Mouse (Mus musculus) urinary bladder, postnatal 25 days (tissue): ENCODE results near the gene Pnpla2.
A peak's percentile ranks its signal among the peaks of the same experiment; 100 is the strongest.
"Not testable (repeated sequence)": the region's sequence is repeated elsewhere in the genome, so short reads cannot be mapped to it uniquely, and the experiment has no call there.

Experiments used
- DNase-seq: peaks from one replicate; pipeline ENCODE4 v3.0.0; 2022; ENCODE audit warnings: low spot score

Pnpla2 gene

DNA sequence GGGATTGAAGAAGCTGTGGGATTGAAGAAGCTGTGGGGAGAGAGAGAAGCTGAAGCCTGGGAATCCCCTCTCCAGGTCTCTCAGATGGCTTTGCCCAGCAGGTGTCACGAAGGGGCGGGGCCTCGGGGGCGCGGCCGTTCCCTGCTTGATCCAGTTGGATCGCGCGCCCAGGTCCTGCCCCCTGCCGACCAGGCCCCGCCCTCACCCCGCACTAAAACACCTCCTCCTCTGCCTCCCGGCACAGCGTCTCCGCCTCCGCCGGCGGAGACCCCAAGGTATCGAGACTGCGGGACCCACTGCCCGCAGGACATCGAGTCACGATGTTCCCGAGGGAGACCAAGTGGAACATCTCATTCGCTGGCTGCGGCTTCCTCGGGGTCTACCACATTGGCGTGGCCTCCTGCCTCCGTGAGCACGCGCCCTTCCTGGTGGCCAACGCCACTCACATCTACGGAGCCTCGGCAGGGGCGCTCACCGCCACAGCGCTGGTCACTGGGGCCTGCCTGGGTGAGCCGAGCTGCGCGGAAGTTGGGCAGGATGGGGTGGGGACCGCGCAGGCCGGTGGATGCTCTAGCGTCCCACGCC is at the start of gene Pnpla2:
TSS of gene Pnpla2 (plus strand) at position 232 of the 585 bp plus-strand sequence.
- peak; percentile 93 for DNase-seq

DNA sequence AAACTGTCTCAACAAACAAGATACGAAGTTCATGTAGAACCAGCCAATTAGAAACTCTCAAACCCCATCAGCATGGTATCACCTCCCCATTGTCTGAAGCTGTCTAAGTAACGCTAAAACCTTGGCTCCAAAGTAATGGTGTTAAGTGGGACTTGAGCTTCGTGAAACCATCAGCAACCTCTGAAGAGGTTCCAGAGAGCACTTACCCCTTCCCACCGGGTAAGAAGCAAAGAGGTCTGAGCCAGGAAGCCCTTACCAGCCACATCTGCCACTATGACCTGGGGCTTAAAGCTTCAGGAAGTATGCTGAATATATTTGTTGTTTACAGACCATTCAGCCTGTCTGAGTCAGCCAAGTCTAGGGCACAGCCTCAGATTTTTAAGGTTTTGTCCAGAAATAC is 49.5 kb upstream of the Pnpla2 start:
- DNase-seq: no peak

DNA sequence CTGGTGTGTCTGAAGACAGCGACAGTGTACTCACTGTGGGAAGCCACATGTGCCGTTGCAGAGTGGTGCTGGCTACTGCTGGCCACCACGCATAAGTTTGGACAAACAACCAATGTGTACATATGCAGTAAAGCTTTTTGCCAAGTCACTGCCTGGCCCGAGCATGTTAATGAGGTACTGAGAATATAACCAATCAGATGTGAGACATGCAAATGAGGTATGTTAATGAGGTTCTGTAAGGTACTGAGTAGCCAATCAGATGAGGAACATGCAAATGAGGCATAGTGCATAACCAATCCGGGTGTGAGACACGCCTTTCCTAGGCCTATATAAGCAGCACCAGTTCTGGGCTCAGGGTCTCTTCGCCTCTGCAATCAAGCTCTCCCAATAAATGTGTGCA is 47.3 kb upstream of the Pnpla2 start:
- DNase-seq: not testable (repeated sequence)

DNA sequence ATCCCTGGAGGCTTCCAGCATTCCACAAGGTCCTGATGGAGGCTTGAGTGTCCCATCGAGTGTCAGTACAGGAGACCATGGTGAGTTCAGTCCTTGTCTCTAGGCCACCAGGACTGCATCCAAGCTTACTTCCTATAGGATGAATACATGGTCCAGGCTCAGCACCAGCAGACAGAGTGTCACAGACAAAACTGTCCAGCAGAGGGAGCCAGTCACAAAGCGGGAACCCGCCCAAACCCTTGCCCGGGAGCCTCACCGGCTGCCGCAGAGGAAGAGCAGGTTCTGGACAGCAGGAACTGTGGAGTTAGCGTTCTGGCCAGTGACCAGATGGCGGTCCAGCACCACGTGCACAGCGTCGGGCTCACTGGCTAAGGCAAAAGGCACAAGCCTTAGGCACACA is 46.2 kb upstream of the Pnpla2 start:
- peak; percentile 87 for DNase-seq

DNA sequence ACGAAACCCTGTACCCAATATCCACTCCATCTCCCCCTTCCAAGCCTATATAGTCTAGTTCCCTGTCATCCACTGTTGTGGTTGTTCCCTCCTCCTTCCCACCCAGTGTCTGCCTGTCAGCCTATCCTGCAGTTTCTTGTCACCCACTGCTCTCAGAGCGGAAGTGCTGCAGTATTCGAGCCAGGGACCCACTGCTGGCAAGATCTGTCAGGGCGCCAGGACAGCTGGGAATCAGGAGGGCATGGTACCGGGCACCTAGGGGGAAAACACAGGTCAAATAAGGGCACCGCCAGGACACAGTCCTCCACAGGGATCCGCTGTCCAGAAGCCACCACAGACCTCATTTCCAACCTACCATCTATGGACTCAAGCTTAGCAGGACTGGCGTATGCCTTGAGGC is 44.4 kb upstream of the Pnpla2 start:
- no peak for DNase-seq

DNA sequence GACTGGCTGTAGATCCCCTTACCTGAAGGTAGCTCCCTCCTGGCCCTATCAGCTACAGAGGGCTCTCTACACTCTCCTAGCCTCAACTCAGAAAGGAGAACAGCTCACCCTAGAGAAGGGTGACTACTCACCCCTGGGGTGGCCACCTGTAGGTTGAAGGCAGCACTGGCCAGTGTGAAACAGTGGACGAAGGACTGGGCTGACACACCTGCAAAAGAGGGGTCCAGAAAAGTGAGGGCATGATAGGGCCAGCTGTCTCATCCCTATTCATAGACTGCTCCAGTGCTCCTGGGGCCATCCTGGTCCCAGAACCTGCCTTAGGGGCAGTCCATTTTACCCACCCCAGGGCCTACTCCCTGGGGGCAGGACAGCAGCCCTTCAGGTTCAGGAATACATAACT is 43.3 kb upstream of the Pnpla2 start:
- DNase-seq: no peak

DNA sequence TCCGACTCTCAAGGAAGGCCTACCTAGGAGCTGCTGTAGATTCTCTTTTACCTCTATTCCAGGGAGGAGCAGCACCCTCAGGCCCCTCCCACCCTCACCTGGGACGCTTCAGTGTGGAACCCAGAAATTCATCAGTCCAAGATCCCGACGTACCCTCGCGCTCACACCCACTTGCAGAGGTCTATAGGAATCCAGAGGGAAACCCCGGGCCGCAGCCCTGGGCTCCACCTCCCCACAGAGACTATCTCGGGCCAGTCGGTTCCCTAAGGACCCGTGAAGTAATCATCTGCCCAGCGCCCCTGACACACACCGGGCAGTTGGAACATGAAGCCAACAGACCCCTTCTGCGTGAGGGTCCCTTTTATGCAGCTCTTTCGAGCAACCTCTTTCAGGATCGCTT is 41.7 kb upstream of the Pnpla2 start:
- no peak for DNase-seq

DNA sequence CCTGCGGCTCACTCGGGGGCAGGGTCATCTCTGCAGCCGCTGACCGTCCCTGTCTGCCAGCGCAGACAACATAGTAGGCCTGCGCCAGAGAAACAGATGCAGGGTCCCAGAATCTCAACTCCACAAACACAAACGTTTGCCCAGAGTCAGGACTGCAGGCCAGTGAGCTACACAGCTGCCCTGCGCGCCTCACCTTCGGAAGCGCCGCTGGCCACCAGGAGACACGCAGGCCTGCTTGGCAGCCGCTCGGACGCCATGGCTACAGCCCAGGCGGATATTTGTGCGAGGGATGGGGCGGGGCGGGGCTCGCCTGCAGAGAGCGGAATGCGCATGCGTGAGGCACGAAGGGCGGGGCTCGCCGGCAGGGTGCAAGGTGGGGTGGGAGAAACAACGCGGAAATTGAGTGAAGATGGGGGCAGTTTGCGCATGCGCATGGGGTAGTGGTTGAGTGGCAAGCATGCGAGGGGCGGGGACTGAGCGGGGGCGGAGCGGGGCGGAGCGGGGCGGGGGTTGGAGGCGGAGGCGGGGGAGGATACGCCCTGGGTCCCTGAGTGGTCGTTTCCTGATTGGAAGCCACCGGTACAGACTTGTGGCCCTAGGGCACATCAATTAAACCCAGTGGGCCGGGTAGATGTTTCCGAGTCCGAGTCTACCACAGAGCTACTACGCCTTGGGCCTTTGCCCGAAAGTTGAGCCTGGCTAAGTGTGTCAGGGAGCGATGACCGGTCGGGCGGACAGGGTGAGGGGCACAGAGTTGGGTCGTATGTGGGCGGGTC is 41.0 kb upstream of the Pnpla2 start, which contains the start of gene Gatd1:
TSS of gene Gatd1 (minus strand) at position 328 of the 776 bp plus-strand sequence.
- DNase-seq: peak; percentile 100

DNA sequence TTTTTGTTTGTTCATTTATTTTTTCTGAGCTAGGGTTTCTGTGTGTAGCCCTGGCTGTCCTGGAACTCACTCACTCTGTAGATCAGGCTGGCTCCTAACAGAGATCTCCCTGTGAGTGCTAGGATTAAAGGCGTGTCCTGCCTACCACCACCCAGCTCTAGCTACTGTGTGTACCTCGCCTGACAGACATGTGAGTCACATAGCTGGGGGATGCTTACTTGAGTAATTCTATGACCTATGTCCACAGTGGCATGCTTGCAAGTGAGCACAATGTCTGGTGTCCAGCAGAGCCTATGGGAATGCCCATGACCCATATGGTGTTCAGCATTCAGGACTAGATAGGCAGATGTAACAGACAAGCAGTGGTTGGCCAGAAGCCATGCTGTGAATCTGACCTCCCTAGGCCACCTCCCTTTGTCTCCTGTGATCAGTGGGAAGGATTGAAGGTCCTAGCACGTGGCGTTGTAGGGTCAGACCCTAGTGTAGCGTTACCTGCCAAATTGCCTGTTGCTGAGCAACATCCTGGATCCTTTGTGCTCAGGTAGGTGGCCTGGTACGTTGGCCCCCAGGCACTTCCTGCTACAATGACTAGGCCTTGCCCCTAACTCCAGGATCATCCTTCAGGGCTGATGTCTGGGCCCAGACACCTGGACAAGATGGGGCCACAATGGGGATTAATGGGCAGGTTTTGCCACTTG is 38.7 kb upstream of the Pnpla2 start:
- no peak for DNase-seq

DNA sequence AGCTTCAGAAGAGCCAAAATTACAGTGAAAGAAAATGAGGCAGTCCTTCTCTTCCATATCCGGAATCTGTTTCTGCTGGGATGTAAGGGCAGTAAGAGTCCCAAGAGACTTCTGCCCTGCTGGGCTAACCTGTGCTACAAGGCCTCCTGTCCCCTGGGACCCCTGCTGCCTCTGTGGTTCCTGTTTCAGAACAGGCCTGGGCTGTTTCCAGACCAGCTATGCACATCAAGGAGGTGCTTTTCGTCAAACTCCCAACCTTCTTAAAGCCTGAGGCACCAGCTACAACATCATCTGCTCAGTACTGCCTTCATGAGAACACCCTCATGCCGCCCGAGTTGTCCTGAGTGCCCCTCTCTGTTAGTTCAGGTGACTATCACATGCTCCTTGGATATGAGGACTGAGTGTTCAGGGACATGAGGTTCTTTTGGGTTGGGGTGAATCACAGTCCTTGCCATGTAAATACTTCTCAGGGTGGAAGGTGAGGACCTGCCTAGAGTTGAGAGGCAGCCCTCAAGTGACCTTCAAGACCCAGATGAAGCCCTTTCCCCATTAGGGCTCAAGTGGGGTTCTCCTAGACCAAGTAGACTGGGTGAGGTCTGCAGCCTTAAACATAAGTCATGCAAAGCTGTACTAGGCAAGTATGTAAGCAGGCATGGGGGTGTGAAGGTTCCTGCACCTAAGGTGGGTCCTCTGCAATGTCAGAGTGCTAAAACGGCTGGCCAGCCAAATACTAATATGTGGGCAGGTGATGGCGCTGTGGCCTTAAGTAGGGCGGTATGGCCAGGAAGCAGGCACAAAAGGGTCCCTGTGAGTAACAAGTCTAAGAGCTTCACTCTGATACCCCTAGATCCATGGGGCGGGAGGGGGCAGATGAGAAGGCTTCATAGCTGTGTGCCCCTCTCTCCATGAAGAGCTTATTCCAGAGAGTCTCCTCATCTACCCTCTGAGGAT is 37.0 kb upstream of the Pnpla2 start:
- no peak for DNase-seq

DNA sequence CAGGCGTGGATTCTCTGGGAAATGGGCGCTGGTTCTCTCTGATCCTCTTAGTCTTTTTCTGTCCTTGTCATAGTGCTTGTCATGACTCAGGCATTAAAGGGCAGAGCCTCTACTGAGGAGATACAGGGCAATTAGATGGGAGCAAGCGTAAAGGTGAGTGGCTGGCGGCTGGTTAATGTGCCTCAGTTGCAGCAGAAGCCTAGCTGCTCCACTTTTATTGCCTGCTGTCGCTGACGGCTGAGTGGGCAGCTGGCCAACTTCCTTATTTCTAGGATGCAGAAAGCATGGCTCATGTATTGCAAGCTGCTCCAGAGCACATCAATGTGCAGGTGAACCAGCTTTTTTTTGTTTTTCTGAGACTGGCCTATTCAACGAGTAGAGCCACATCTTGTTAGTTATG is 36.0 kb upstream of the Pnpla2 start:
- DNase-seq: no peak

DNA sequence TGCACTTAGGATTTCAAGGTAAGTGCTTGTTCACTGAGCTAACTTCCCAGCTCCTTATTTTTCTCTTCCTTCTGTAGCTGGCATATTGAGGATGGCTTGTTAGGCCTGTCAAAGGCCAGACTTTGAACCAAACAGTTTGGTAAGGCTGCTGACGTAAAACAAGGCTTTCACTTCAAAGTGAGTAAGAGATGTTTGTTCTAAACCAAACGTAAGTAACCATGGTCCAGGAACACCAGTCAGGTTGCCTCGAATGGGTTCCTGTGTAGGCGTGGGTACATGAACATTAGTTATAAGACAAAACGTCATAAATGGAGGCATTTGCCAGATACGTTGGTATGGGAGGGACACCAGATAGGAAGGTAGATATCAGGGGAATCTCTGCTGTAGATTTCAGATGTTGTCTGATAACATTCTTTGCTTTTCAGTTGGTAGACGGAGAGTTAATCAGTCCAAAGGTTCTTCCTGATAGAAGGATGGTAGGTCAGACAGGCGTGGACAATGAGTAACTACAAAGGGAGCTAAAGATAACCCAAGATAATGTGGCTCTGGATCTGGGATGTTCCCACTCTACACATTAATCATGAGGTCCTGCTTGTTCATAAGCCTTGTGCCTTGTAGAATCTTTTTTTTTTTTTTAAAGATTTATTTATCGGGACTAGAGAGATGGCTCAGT is 34.8 kb upstream of the Pnpla2 start:
- DNase-seq: no peak

DNA sequence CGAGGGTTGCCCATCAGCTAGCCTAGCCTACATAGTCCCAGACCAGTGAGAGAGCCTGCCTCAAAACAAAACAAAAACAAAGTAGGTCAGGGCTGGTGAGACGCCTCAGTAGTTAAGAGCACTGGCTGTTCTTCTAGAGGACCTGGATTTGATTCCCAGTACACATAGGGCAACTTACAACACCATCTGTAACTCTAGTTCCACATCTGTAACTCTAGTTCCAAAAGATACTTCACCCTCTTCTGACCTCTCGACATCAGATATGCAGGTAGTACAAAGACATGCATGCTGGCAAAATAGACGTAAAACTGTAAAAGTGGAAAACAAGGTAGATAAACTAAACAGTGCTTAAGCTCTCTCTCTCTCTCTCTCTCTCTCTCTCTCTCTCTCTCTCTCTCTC is 31.2 kb upstream of the Pnpla2 start:
- no peak for DNase-seq

DNA sequence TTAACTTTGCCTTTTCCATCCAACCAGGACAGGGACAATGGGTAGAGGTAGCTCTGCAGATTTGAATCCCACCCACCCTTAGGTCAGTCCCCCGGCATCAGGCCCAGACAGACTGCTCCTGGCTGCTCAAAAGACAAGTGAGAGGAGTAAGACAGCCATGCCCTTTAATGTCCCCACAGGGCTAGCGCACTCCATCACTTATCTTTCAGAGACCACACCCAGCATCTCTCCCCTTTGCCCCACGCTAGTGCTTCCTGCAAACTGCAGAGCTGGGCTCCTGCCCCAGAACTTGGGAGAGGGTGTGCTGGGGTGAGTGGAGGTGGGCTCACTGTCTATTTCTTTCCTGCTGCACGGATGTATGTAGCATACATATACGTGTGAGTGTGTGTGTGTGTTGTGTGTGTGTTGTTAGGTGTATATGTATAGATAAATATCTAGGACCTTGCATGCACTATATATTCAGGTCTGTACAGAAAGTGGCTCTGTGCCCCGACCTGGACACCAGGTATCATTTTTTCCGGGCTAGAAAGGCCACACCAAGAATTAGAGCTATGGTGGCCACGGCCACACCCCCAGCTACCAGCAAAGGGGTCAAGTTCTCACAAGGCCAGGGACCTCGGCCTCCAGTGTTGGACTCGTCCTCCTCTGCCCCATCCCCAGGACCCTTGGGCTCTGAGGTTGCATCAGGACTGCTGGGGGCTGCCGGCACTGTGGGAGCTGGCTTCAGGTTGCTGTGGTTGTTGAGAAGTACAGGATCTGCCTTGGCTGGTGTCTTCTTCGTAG is 27.9 kb upstream of the Pnpla2 start:
- no peak for DNase-seq

DNA sequence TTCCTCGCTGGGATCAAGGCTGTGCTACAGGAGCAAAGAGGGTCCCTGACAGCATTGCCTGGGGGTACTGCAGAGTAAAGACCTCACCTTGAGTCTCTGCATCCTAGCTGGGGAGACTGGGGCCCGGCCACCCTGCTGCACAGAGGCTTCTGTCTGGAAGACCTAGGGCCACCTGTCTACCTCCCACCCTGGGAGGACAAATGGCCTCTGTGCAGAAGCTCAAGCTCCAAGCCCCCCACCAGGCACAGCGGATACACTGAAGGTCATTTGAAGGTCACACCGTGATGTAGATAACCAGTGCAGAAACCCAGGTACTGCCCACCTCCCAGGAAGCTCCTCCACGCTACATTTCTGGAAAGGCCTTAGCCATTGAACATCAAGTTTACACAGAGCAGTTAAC is 26.3 kb upstream of the Pnpla2 start:
- no peak for DNase-seq

DNA sequence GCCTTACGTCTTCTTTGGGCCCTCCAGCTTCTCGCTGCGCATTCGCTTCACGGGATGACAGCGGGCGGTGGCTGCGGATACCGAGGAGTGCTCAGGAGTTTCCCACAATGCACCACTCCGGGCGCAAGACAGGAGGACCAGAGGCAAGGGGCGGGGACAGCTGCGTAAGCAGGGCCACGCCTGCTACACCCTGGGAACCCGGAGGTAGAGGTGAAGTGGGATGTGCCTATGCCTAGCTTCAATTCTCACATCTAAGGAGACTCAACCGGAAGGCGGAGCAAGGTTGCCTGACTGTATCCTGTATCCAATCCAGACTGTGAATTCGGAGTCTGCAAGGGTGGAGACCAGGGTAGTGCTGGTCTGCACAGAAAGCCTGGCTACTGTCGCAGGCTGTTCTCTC is 25.7 kb upstream of the Pnpla2 start, which contains the start of gene Cend1:
TSS of gene Cend1 (minus strand) at position 182 of the 400 bp plus-strand sequence.
- DNase-seq: no peak

DNA sequence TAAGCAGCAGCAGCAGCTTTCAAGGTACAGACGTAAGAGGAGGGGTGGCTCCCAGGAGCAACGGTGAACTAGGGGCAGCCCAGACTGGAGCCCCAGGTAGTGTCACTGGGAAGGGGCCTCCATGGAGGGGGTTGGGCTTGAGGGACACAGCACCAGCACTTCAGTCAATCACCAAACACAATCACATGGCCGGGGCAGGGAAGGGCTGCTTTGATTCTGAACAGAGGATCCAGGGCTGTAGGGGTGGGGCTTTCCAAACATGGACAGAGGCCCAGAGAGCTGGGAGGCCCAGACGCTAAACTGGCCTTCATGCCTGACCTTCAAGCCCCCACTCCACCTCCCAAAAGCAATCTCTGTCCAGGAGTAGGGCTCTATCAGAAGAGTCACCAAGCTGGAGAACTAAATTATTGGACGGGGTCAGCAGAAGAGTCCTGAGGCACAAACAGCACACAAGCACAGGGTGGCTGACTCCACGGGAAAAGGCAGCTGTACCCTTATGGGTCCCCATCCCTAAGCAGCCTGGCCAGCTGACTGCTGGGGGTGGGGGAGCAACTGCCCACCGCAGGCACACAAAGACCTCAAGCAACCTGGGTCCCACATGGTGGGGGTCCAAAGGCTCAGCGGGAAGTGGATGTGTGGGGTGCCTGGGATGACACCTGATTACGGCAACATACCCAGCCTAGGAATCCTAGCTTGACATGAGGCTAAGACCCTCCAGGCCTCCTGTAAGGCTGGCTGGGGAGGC is 25.0 kb upstream of the Pnpla2 start:
- no peak for DNase-seq

DNA sequence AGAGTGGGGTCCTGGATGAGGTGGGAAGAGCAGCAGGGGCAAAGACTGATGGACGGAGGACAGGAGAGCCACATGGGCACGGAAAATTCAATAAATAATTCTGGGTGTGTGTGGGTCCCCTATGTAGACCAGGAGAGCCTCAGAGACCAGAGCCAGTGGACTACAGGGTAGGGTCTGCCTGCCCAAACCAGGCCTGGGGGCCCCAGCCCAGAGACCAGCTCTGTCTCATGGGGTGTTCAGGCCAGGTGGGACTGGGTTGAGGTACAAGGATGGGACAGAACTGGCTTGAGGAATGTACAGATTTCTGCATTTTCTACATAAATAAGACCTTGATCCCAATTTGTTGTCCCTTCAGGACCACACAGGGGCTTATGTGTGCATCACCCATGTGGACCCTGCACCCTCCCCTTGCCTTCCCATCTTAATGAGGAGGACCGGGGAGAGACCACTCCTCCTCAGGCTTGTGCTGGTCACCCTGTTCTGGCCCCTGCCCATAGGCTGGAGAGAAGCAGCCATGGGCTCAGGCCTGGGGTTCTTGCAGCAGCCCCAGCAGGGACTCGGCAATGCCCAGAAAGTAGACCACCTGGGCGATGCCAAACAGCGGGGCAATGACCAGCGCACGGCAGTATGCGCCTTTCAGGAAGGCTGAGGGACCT is 24.3 kb upstream of the Pnpla2 start:
- DNase-seq: no peak

DNA sequence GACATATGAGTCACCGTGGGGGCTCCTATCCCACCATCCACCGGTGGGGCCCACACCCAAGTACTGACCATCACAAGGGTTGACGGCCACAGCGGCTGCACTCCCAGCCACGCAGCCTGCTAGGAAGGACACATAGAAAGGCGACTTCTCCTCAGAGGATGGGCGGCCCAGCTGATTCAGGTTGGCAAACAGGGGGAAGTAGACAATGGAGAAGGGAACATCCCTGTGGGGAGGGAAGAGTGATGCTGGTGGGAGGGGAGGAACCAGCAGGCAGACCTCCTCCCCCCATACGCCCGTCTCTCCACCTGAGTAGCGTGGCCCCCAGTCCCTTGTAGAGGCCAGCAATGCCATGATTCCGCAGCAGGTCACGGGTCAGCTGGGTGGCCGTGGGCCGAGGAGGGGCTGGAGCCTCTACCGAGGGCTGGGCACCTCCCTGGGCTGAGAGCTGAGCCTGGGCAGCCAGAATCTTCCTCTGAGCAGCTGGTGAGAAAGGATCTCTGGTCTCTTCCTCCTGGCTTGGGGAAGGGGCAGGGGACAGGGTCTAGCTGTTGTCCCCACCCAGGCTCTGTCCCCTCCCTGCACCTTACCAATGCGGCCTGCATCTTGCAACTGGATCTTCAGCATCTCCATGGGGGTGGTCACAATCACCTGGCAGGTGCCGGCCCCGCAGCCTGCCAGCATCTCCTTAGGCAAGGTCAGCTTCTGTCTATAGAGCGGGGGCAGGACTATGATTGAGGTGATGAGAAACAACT is 23.4 kb upstream of the Pnpla2 start:
- no peak for DNase-seq
